Mouse (Mus musculus): ENCODE data around the gene Ech1.

GRCm38 (mm10) chr7:28850642-28851041 lies 25.6 kb downstream of the Ech1 start:
- no peak for TF ChIP-seq POLR2A (IDR thresholded peaks at IDR 0.05; ENCODE audit: control insufficient read depth in 1 of 2, insufficient read depth in 1 of 2, low read depth in 1 of 2, low read length in 2 of 2, poor library complexity in 1 of 2)
- no peak for TF ChIP-seq RAD21 (IDR thresholded peaks at IDR 0.05; ENCODE audit: low read depth, low read length)
- no peak for TF ChIP-seq SIN3A (IDR thresholded peaks at IDR 0.05; ENCODE audit: low read length)
- no peak for TF ChIP-seq SMC3 (IDR thresholded peaks at IDR 0.05; ENCODE audit: low read depth, low read length)
- no peak for TF ChIP-seq CTCF (IDR thresholded peaks at IDR 0.05 in 2 of 3, conservative IDR thresholded peaks at IDR 0.05 in 1 of 3; ENCODE audit: control insufficient read depth in 1 of 3, insufficient read depth in 1 of 3, low read depth in 2 of 3, low read length in 3 of 3, poor library complexity in 1 of 3, severe bottlenecking in 1 of 3)
- no peak for TF ChIP-seq CHD2 (IDR thresholded peaks at IDR 0.05; ENCODE audit: low read length)
